Mouse (Mus musculus): Measurements from ENCODE around the gene Olfr480.

The Olfr480 gene

GRCm38 (mm10) chr7:108067246-108067645 lies at the start of gene Olfr480:
TSS of gene Olfr480 (minus strand) at chr7:108067346.
- DNase-seq (ENCODE audit: low spot score in 2 of 2): no peak

- DNase-seq (ENCODE audit: low spot score in 2 of 2): no peak
Measured at GRCm38 (mm10) chr7:108100549-108100948, 33.4 kb upstream of the Olfr480 start, which contains the start of gene Olfr483. TSS of gene Olfr483 (plus strand) at chr7:108100849.

GRCm38 (mm10) chr7:108097486-108097885 lies 30.3 kb upstream of the Olfr480 start, which contains the start of gene Olfr482:
TSS of gene Olfr482 (minus strand) at chr7:108097586.
- DNase-seq (ENCODE audit: low spot score in 2 of 2): no peak

GRCm38 (mm10) chr7:108079555-108079954 lies 12.4 kb upstream of the Olfr480 start, which contains the start of gene Olfr481:
TSS of gene Olfr481 (plus strand) at chr7:108079855.
- DNase-seq (ENCODE audit: low spot score in 2 of 2): no peak

GRCm38 (mm10) chr7:108050393-108050792 lies 16.8 kb downstream of the Olfr480 start, which contains the start of gene Olfr479:
TSS of gene Olfr479 (plus strand) at chr7:108050693.
- DNase-seq (ENCODE audit: low spot score in 2 of 2): no peak

- no peak for DNase-seq (ENCODE audit: low spot score in 2 of 2)
Measured at GRCm38 (mm10) chr7:108033889-108034288, 33.3 kb downstream of the Olfr480 start, which contains the start of gene Olfr478. TSS of gene Olfr478 (minus strand) at chr7:108033989.

Data from natural killer cell, adult 2 months (primary cell).